Comparison of ENCODE assay signal across 13 mouse cellular contexts in genomic region chr11:80808551-80809070, GRCm38 (mm10). TPM values are rescaled to one million over a fixed set of nuclear protein-coding genes. Genes with fewer than 3 reads are reported as not detected.
A peak's percentile ranks its signal among the peaks of the same experiment; 100 is the strongest.
DNase-seq lines count a peak whose midpoint lies in the region; TF ChIP-seq lines count a peak whose summit lies in the region.
"Had no signal": no experiment of that assay in that cellular context is flagged by ENCODE, and none has a peak within 500 bp of the region (broad histone marks: within the 10 kb centered on the region; RNA-seq: fewer than 3 reads in every experiment).

No protein-coding gene starts in this region.

- intact Hi-C loops in left cerebral cortex, postnatal 25 days (cut with DNase I): no loop called here

- H3K36me3 ChIP-seq in liver, adult 2 months (ENCODE audit: control insufficient read depth, insufficient read depth, low read length): no peaks in the 10 kb centered on the region

- 29% methylated on average over 6 of the region's 6 CpGs for WGBS in liver, adult 2 months

- H3K27me3 ChIP-seq in liver, adult 2 months (ENCODE audit: control insufficient read depth, insufficient read depth, low read length): no peaks in the 10 kb centered on the region

- TF ChIP-seq POLR2A in liver, adult 2 months (IDR thresholded peaks at IDR 0.05; ENCODE audit: extremely low read depth, insufficient read depth, low read length): no peak

- 0 out of 2 replicates have a peak, but pooled peaks have one; percentile 30 for TF ChIP-seq CTCF in liver, adult 2 months (IDR thresholded peaks at IDR 0.05; ENCODE audit: low read depth, low read length)

- H3K9ac ChIP-seq in liver, adult 2 months (ENCODE audit: low read depth, low read length): no peak overlapping the region
- H3K9ac ChIP-seq: hindbrain, embryonic 14.5 days had no signal

- peaks cover 7% of the 10 kb centered on the region for H3K4me1 ChIP-seq in liver, adult 2 months (ENCODE audit: control insufficient read depth, insufficient read depth, low read length)

- DNase-seq in liver, adult 2 months (ENCODE audit: extremely low read depth, low read depth, low spot score): peak; percentile 84
- DNase-seq in liver: no peak
- peak; percentile 55 to 57 for DNase-seq in adrenal gland, postnatal 36 days
- peak; percentile 57 to 71 for DNase-seq in kidney, postnatal 4 days
- DNase-seq in retina, embryonic 14.5 days (ENCODE audit: low spot score): peak; percentile 42
- no peak for DNase-seq in spleen, postnatal 14 days (ENCODE audit: low spot score in 2 of 2)
- no peak for DNase-seq in left cerebral cortex, adult 8-10 months (ENCODE audit: low spot score in 2 of 2)
- no peak for DNase-seq in left cerebral cortex, postnatal 25 days (ENCODE audit: low spot score in 2 of 2)
- DNase-seq: cerebellum, postnatal 10 days had no signal

- H3K79me2 ChIP-seq in liver, adult 2 months (ENCODE audit: control insufficient read depth, insufficient read depth, low read length): no peaks in the 10 kb centered on the region

- H3K4me3 ChIP-seq in liver, adult 2 months (ENCODE audit: insufficient read depth, low read depth, low read length): no peak overlapping the region

- no peak overlapping the region for H3K27ac ChIP-seq in liver, adult 2 months (replicated peaks; ENCODE audit: insufficient read depth, low read depth, low read length)
- H3K27ac ChIP-seq: hindbrain, embryonic 14.5 days had no signal

RNA-seq across cellular contexts. Expression of gene Tmem98, which starts 1.4 kb away (rescaled TPM):
- 17.9 and 19.9 TPM in 2 replicates for total RNA-seq in liver, adult 2 months (2014; rRNA removed)
- 18.3 and 29.7 TPM in 2 replicates for polyA plus RNA-seq in liver, adult 2 months (2012; rRNA removed)
- total RNA-seq in adrenal gland, postnatal 36 days (2021): 10 to 100 TPM; 40.8 to 68.8 TPM
- 10 to 100 TPM; 11.0 to 16.9 (median 12.1) TPM for total RNA-seq in left cerebral cortex, adult 8-10 months (2022)
- total RNA-seq in left cerebral cortex, postnatal 25 days (2021): 1 to 10 TPM; 5.8 to 6.7 TPM

RNA-seq across cellular contexts. Expression of gene Myo1d, which starts 28.8 kb away (rescaled TPM):
- total RNA-seq in liver, adult 2 months (2014; rRNA removed): 5.2 and 6.8 TPM in 2 replicates
- 6.8 and 7.8 TPM in 2 replicates for polyA plus RNA-seq in liver, adult 2 months (2012; rRNA removed)
- 10 to 100 TPM; 74.0 to 87.7 TPM for total RNA-seq in adrenal gland, postnatal 36 days (2021)
- total RNA-seq in left cerebral cortex, adult 8-10 months (2022): 10 to 100 TPM in 3 of 4 experiments, 1 to 10 TPM in 1; 9.5 to 10.8 (median 10.7) TPM
- total RNA-seq in left cerebral cortex, postnatal 25 days (2021): 1 to 10 TPM; 4.7 to 6.5 TPM

RNA-seq across cellular contexts. Expression of gene Spaca3, which starts 49.6 kb away (rescaled TPM):
- not detected in 2 replicates for total RNA-seq in liver, adult 2 months (2014; rRNA removed)
- polyA plus RNA-seq in liver, adult 2 months (2012; rRNA removed): not detected in 2 replicates
- total RNA-seq in adrenal gland, postnatal 36 days (2021): not detected
- not detected for total RNA-seq in left cerebral cortex, adult 8-10 months (2022)
- total RNA-seq in left cerebral cortex, postnatal 25 days (2021): not detected
- polyA plus RNA-seq: forebrain, embryonic 16.5 days; hindbrain, embryonic 14.5 days; limb, embryonic 14.5 days; neural tube, embryonic 14.5 days had no signal

Comparison
In these comparisons a context has a peak if more than half of its experiments do, and no peak if none do; other contexts are left out.
1. DNase-seq: peak in liver, adult 2 months (single experiment), adrenal gland, postnatal 36 days (2 of 2), kidney, postnatal 4 days (2 of 2) and retina, embryonic 14.5 days (single experiment); none in liver (single experiment), spleen, postnatal 14 days (0 of 2), left cerebral cortex, adult 8-10 months (0 of 2) and left cerebral cortex, postnatal 25 days (0 of 2).